Mouse (Mus musculus): Measurements from ENCODE around the gene Rpl34.

GRCm38 (mm10) chr3:130725718-130726117 is 4.5 kb downstream of the Rpl34 start:
- TF ChIP-seq CTCF (IDR thresholded peaks at IDR 0.05; ENCODE audit: extremely low read depth, insufficient read length, insufficient replicate concordance, low read depth, low read length) (no peak), POLR2A (IDR thresholded peaks at IDR 0.05; ENCODE audit: low read depth, low read length) (no peak)
